Comparison of ENCODE assay signal across 8 mouse cellular contexts in the genomic region with DNA sequence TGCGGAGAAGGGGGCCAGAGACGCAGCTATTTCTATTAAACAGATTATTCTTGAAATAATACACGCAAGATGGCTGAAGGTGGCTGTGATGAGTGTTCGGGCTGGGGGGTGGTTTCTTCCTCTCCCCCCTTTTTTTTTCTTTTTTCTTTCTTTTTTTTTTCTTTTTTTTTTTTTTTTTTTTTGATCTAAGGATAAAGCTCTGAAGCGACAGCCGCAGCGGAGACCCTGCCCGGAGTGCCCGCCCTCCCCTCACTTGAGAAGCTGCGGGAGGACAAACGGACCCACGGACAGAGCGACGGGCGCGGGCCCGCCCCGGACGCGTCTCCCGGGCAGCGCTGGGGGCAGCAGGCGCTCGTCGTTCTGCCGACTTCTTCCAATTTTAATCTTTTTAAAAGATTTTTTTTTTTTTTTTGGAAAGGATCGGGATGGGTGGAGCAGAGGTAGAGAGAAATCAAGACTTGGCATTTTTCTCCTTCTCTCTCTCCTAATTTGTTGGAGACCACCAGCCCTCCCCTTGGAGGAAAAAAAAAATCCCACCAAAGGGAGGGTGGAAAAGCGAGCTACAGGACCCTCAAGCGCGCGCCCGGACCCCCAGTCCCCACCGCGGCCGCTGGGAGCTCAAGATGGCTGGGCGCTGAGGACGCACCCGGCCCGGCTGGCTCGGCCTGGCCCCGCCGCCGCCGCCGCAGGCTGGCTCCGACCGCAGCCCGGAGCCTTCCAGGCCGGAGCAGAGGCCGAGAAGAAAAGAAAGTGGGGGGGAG. TPM values are rescaled to one million over a fixed set of nuclear protein-coding genes. Genes with fewer than 3 reads are reported as not detected.
DNase-seq lines count a peak whose midpoint lies in the region; ATAC-seq and TF ChIP-seq lines count a peak whose summit lies in the region.

No protein-coding gene starts in this region.

- no peak for TF ChIP-seq EP300 in liver, embryonic 14.5 days (IDR thresholded peaks at IDR 0.05; ENCODE audit: low read depth)

- H3K4me2 ChIP-seq in embryonic facial prominence, embryonic 12.5 days (replicated peaks) = peak overlapping the region; percentile 89
- peak overlapping the region; percentile 82 for H3K4me2 ChIP-seq in liver, embryonic 14.5 days (ENCODE audit: low read depth)
- peak overlapping the region; percentile 84 for H3K4me2 ChIP-seq in stomach, embryonic 15.5 days

- peak; percentile 29; the same call in 1 of the 2 replicates for ATAC-seq in embryonic facial prominence, embryonic 12.5 days (ENCODE audit: insufficient number of reproducible peaks, insufficient read depth, low FRiP score, low TSS enrichment)
- ATAC-seq in liver, embryonic 14.5 days (ENCODE audit: insufficient read depth) = no peak
- ATAC-seq in stomach, embryonic 15.5 days (ENCODE audit: insufficient read depth, low FRiP score, low read depth) = peak; percentile 1; the same call in 1 of the 2 replicates

- peaks cover 9% of the 10 kb centered on the region for H3K4me1 ChIP-seq in lung, adult 2 months (ENCODE audit: control insufficient read depth, insufficient read depth, low read length)
- H3K4me1 ChIP-seq in embryonic facial prominence, embryonic 12.5 days = peaks cover 25% of the 10 kb centered on the region
- peaks cover 19 to 21% of the 10 kb centered on the region in 2 experiments for H3K4me1 ChIP-seq in liver, embryonic 14.5 days (replicated peaks; ENCODE audit: control insufficient read depth in 2 of 2, insufficient read depth in 2 of 2, low read length in 1 of 2)
- peaks cover 15% of the 10 kb centered on the region for H3K4me1 ChIP-seq in stomach, embryonic 15.5 days

- peak overlapping the region; percentile 78 for H3K4me3 ChIP-seq in lung, adult 2 months (replicated peaks; ENCODE audit: extremely low read depth, low read depth, low read length)
- H3K4me3 ChIP-seq in embryonic facial prominence, embryonic 12.5 days = peak overlapping the region; percentile 92
- peak overlapping the region; percentile 76 to 79 for H3K4me3 ChIP-seq in liver, embryonic 14.5 days (ENCODE audit: insufficient read depth in 1 of 2, low read depth in 2 of 2, low read length in 2 of 2)
- peak overlapping the region; percentile 92 for H3K4me3 ChIP-seq in stomach, embryonic 15.5 days (replicated peaks)

- TF ChIP-seq CTCF in lung, adult 2 months (IDR thresholded peaks at IDR 0.05; ENCODE audit: insufficient read depth, low read length) = no peak
- TF ChIP-seq CTCF in liver, embryonic 14.5 days (IDR thresholded peaks at IDR 0.05; ENCODE audit: low read depth) = no peak

- no peaks in the 10 kb centered on the region for H3K27me3 ChIP-seq in embryonic facial prominence, embryonic 12.5 days
- H3K27me3 ChIP-seq in liver, embryonic 14.5 days (ENCODE audit: control insufficient read depth, insufficient read depth, low read length) = no peaks in the 10 kb centered on the region
- H3K27me3 ChIP-seq in stomach, embryonic 15.5 days (replicated peaks) = no peaks in the 10 kb centered on the region

- peak overlapping the region; percentile 99 for H3K27ac ChIP-seq in embryonic facial prominence, embryonic 12.5 days
- H3K27ac ChIP-seq in liver, embryonic 14.5 days = peak overlapping the region; percentile 95
- peak overlapping the region; percentile 100 for H3K27ac ChIP-seq in stomach, embryonic 15.5 days

- H3K9ac ChIP-seq in embryonic facial prominence, embryonic 12.5 days = peak overlapping the region; percentile 97
- peak overlapping the region; percentile 87 for H3K9ac ChIP-seq in liver, embryonic 14.5 days (replicated peaks)
- peak overlapping the region; percentile 78 for H3K9ac ChIP-seq in stomach, embryonic 15.5 days

- peak; percentile 64 for DNase-seq in lung, adult 2 months
- DNase-seq in lung, adult 18-20 months = no peak
- peak; percentile 72 for DNase-seq in adrenal gland, postnatal 10 days
- DNase-seq in heart, postnatal 4 days = peak; percentile 70
- DNase-seq in liver, embryonic 14.5 days (ENCODE audit: low read depth in 3 of 3, low spot score in 3 of 3) = no peak
- DNase-seq in ovary, adult 18-20 months (ENCODE audit: low spot score) = no peak

- WGBS in lung, adult 2 months = under 1% methylated on average over 43 of the region's 50 CpGs
- under 1% methylated on average over 48 of the region's 50 CpGs for WGBS in embryonic facial prominence, embryonic 12.5 days
- WGBS in liver, embryonic 14.5 days (ENCODE audit: insufficient replicate concordance) = under 1% methylated on average over 50 of the region's 50 CpGs
- WGBS in stomach, embryonic 15.5 days = under 1% methylated on average over 50 of the region's 50 CpGs

- no peaks in the 10 kb centered on the region for H3K9me3 ChIP-seq in embryonic facial prominence, embryonic 12.5 days
- H3K9me3 ChIP-seq in liver, embryonic 14.5 days (ENCODE audit: control insufficient read depth, low read length) = no peaks in the 10 kb centered on the region
- no peaks in the 10 kb centered on the region for H3K9me3 ChIP-seq in stomach, embryonic 15.5 days

- TF ChIP-seq POLR2A in lung, adult 2 months (IDR thresholded peaks at IDR 0.05; ENCODE audit: borderline replicate concordance, extremely low read depth, low read depth, low read length) = peak; percentile 14; the same call in 1 of the 2 replicates

- peaks cover 10% of the 10 kb centered on the region for H3K36me3 ChIP-seq in embryonic facial prominence, embryonic 12.5 days
- H3K36me3 ChIP-seq in liver, embryonic 14.5 days (replicated peaks; ENCODE audit: control insufficient read depth, insufficient read depth, low read depth) = peaks cover 2% of the 10 kb centered on the region
- peaks cover 2% of the 10 kb centered on the region for H3K36me3 ChIP-seq in stomach, embryonic 15.5 days

RNA-seq across cellular contexts. Expression of gene Trim8, which starts 0.7 kb away (rescaled TPM):
- polyA plus RNA-seq in lung, adult 2 months (2012; rRNA removed) = 87.2 and 115 TPM in 2 replicates
- 10 to 100 TPM; 37.9 to 41.6 TPM for total RNA-seq in adrenal gland, postnatal 10 days (2021)
- polyA plus RNA-seq in embryonic facial prominence, embryonic 12.5 days (2016; fragmentation: Nextera tagmentation; extraction: Ambion mirVana) = 22.4 and 23.5 TPM in 2 replicates
- 10 to 100 TPM; 50.1 to 53.8 TPM for total RNA-seq in heart, postnatal 4 days (2021)
- polyA plus RNA-seq in liver, embryonic 14.5 days (2012; rRNA removed) = 7.3 and 7.7 TPM in 2 replicates
- polyA plus RNA-seq in liver, embryonic 14.5 days (2014; fragmentation: Nextera tagmentation; extraction: Ambion mirVana) = 7.5 and 10.1 TPM in 2 replicates
- polyA plus RNA-seq in stomach, embryonic 15.5 days (2015; fragmentation: Nextera tagmentation; extraction: Ambion mirVana) = 20.4 and 20.9 TPM in 2 replicates

Comparison
In these comparisons a context has a peak if more than half of its experiments do, and no peak if none do; other contexts are left out.
1. DNase-seq: peak in lung, adult 2 months (single experiment), adrenal gland, postnatal 10 days (single experiment) and heart, postnatal 4 days (single experiment); none in lung, adult 18-20 months (0 of 2), liver, embryonic 14.5 days (0 of 3) and ovary, adult 18-20 months (single experiment).
2. Peak in every context shown above with its lines, with median percentiles within 50 percentile points of each other: H3K4me3 ChIP-seq, H3K27ac ChIP-seq, H3K4me2 ChIP-seq and H3K9ac ChIP-seq.